Mouse (Mus musculus) ES-CJ7 (cell line): ENCODE results near the gene Iqcf3.
"Not testable (repeated sequence)": the region's sequence is repeated elsewhere in the genome, so short reads cannot be mapped to it uniquely, and the experiment has no call there.

Source experiments
- DNase-seq: peaks from one replicate; pipeline ENCODE4 v3.0.0; 2011; ENCODE audit warnings: low read depth, low spot score

Iqcf3 gene

GRCm38 (mm10) chr9:106509356-106509755 is 52.1 kb downstream of the Iqcf3 start:
- DNase-seq: no peak

DNA sequence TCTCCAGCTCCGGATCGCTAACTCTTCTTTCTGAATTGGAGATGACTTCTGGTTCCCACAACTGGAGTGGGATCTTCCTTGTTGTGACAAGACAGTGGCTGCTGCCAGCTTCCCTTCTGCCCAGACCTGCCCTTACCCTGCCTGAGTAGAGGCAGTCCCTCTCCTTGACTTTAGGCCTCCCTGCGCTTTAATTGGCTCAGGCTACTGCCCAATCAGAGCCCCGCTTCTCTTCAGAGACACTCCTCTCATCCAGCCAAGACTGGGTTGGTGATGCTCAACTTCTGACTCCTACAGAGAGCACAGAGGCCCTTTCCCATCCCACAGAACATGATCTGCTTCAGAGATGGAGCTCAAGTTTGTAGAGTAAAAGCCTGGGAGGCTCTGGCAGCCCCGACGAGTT is 57.2 kb downstream of the Iqcf3 start:
- peak; percentile 53 for DNase-seq

DNA sequence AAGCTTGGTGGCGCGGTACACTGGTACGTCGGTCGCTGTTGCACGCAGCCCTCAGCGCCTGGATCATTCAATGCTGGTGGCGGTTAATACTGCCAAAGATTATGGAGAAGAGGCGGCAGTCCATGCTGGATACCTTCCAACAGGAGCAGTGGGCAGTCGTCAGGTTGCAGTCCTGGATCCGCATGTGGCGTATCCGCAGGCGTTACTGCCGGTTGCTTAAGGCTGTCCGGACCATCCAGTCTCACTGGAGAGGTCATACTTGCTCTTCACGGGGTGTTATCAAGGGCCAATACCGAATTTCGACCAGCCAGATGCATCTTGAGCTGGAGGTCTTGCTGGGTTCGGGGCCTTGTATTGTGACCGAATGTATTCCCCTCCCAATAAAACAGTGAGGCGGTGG is 59.6 kb downstream of the Iqcf3 start:
- no peak for DNase-seq

DNA sequence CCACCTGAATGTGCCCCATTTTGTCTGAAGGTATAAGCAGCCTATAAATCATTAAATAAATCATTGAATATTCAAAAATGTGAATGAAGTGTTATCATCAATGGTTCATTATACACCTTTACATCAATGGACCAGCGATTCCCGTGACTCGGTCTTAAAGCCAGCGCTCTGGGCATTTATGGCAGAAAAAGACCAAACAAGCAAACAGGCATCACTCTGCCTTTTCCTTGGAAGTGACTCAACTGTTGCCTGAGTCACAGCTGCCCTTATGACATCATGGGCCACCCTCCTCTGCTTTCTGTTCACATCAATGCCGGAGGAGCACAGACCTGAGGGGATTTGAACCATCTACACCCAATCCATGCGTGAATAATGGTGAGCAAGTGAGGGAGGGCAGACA is 61.8 kb downstream of the Iqcf3 start, which contains the start of gene Iqcf1:
TSS of gene Iqcf1 (plus strand) at position 301 of the 400 bp plus-strand sequence.
- DNase-seq: no peak

- DNase-seq: not testable (repeated sequence)
Observed at GRCm38 (mm10) chr9:106487602-106488001, 73.8 kb downstream of the Iqcf3 start.

GRCm38 (mm10) chr9:106485076-106485475 is 76.4 kb downstream of the Iqcf3 start:
- peak; percentile 40 for DNase-seq

DNA sequence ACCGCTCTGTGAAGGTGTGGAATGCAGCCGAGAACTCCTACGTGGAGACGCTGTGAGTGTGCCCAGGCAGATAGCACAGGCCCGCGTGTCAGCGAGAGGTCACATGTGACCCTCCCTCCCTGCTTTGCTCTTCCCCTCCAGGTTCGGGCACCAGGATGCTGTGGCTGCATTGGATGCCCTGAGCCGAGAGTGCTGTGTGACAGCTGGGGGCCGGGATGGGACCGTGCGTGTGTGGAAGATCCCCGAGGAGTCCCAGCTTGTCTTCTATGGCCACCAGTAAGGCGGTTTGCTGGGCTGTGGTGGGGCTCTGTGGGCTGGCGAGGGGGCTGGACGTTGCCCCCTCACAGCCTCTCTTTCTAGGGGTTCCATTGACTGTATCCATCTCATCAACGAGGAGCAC is 77.8 kb downstream of the Iqcf3 start:
- DNase-seq: no peak

DNA sequence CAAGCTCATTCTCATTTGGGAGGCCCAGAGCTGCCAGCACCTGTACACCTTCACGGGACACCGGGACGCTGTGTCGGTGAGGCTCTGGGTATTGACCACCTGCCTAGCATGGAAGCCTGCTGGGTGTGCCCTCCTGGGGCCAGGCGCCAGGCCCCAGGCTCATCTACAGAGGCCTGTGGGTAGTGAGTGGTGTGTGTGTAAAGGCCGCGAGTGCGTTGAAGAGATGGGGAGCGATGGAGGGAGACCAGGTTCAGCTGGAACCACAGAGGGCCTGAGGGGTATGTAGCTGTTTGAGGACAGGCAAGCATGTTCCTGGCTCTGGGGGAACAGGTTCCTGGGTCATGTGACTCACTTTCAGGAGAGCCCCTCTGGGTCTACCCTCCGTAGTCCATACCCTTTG is 78.3 kb downstream of the Iqcf3 start:
- no peak for DNase-seq

DNA sequence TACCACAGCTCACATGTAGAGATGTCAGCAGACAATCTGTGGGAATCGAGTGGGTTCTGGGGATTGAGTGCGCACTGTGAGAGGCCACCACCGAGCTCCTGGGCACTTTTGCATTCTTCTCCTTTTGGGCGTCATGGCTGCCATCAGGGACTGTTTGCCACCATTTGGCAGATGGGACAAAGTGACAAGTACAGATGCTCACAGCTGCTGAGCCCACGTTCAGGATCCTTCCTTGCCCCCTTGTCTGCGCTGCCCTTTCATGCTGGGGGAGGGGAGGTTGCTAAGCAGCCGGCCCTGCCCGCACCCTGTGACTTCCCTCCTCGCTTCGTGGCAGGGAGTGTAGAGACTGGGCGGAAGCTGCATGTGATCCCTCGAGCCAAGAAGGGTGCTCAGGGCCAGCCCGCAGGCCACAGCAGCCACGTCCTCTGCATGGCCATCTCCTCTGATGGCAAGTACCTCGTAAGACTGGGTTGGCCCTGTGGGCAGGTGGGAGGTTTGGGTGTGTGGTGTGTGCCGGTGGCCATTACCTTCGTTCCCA is 78.8 kb downstream of the Iqcf3 start:
- no peak for DNase-seq

DNA sequence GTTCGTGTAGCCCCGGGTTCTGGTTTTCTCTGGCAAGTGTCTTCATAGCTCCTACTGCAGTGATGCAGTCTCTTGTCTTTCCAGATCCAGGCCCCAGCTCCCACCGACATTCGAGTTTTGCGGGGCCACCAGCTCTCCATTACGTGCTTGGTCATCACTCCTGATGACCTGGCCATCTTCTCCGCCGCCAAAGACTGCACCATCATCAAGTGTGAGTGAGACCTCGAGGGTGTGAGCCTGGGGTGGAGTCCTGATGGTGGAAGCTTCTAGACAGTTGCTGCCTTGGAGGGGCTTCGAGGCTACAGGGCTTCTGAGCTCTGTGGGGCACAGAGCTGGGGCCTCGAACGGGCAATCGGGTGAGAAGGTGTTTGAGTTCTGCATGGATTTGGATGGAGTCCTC is 79.8 kb downstream of the Iqcf3 start:
- DNase-seq: no peak

DNA sequence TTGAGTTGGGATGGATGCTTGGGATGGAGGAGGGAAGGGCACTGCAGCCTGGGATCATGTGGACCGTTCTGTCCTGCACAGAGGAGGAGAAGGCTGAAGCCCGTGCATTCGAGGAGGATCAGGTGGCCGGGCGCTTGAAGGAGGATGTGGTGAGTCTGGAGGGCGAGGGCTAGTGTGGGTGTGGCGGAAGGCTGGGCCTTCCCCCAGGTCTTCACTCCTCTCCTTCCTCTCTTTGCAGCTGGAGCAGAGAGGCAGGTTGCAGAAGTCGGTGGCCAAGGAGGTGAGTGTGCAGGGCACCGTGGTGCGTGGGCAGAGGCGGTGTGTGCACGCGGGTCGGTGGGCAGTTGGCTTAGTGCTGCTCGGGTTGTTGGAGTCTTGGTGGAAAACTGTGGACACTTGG is 80.4 kb downstream of the Iqcf3 start:
- DNase-seq: no peak

- DNase-seq: no peak
Observed at GRCm38 (mm10) chr9:106480541-106480940, 80.9 kb downstream of the Iqcf3 start.

DNA sequence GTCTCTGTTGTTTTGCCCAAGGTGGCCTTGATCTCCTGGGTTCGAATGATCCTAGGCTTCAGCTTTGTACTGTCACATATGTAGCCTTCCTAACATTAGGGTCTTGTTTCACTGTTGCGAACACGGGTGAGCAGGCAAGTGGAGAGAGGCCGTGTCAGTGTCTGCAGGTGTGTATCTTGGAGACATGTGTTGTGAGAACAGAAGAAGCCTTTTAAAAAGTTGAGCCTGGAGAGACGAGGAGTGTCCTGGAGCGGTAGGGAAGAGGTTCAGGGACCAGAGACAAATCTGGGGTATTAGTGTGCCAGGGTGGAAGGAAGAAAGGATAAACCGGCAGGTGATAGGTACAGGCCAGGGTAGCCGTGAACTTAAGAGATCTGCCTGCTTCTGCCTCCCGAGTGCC is 83.3 kb downstream of the Iqcf3 start:
- DNase-seq: no peak

DNA sequence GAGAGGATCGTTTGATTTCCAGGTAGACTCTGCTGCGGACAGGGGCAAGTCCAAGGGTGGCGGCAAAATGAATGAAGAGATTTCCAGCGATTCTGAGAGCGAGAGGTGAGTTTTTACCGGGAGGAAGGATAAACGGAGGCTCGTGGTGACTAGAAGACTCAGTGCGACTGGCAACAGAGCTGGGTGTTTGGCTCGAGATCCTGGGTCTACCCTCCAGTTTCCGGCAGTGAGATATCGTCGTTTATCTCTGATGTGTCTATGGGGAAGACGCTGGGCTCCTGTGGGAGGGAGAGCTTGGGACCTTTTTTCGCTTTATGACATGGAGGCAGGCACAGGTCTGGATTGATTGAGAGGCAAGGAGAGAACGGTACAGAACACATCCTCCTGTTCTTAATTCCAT is 83.8 kb downstream of the Iqcf3 start:
- no peak for DNase-seq

DNA sequence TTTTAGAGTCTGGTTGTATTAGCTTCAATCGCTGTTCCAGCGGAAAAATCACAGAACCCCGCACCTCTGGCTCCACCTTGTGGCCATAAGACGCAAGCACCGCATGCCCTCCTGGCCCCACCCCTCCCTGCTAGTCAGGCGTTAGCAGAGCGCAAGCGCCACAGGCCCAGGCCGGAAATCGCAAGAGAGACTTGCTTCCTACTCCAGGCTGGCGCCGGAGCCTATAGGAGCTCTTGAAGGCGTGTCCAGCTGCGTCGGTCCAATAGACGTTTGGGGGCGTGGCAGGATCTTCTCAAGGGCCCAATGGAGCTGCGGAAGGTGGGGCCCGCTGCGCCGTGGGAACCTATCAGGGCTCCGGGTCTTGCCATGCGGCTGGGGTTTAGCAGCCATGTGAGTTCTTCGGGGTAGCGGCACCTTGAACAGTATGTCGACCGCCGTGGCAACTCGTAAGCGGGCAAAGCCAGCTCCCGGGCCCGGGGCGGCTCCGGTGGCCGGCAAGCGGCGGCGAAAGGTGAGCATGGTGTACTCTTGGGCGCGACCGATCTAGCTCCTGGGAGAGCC is 84.4 kb downstream of the Iqcf3 start, which contains the start of gene Parp3:
TSS of gene Parp3 (minus strand) at position 26 of the 561 bp plus-strand sequence.
- DNase-seq: peak; percentile 100

- DNase-seq: peak; percentile 72
Observed at GRCm38 (mm10) chr9:106476002-106476923, 85.2 kb downstream of the Iqcf3 start.

GRCm38 (mm10) chr9:106475663-106476001 is 85.8 kb downstream of the Iqcf3 start, which contains the start of gene Rrp9:
TSS of gene Rrp9 (plus strand) at chr9:106475963.
- DNase-seq: no peak

- peak; percentile 72 for DNase-seq
Observed at GRCm38 (mm10) chr9:106475046-106475445, 86.4 kb downstream of the Iqcf3 start.

GRCm38 (mm10) chr9:106474456-106474855 is 87.0 kb downstream of the Iqcf3 start:
- DNase-seq: peak; percentile 86

DNA sequence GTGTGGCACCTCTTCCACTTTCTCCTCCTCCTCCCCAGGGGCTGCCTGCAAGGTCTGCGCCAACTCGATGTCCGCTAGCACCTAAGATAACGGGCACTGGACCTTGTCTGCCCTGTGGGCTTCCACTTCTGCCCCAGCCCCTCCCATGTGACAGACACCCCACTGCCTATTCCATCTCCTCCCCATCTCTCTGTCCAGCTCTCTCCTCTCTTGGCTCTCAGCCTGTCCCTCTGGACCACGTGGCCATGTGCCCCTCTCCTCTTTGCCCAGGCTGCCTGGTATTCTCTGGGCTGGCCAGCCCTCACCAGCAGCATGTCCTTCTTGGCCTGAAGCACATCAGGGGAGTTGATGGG is 87.7 kb downstream of the Iqcf3 start:
- no peak for DNase-seq

DNA sequence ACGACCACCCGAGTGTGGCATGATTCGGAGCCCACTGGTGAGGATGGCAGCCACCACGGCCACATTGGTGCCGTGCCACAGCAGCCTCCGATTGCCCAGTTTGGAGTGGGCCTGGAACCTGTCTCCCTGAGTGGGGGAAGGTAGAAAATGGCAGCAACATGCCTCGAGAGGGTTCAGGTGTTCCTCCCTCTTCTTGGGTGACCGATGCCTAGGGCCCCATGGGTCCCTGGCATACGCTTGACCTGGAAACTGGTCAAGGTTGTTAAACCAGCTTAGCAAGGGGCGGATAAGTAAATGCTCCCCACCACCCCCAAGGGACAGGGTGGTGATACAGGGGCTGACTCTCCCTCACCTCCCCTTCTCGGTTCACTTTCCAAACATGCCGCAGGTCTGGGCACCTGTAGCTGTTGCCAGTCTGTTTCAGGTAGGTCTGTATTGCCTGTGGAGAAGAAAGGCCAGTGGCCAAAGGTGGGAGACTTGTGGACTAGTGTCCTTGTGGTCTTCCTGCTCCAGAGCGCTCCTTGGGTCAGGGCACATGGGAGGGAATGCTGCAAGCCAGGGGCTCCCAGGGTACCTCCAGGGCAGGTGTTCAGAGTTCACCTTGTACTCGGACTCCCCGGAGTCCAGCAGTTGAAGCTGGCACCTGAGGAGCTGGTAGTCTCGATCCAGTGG is 88.2 kb downstream of the Iqcf3 start:
- DNase-seq: no peak

- DNase-seq: no peak
Observed at GRCm38 (mm10) chr9:106472321-106472720, 89.1 kb downstream of the Iqcf3 start.
